Mouse (Mus musculus) ES-Bruce4 (cell line): ENCODE measurements around the gene Trim14. TPM values are rescaled to one million over a fixed set of nuclear protein-coding genes. Genes with fewer than 3 reads are reported as not detected.

ENCODE experiments used
- H3K27ac ChIP-seq: 2 replicates; pipeline ENCODE4 v1.5.1; 2012; ENCODE audit warnings: low read length, inconsistent platforms; ENCODE audit not compliant: insufficient read depth
- H3K27me3 ChIP-seq: 2 replicates; pipeline ENCODE4 v1.6.1; 2012; ENCODE audit warnings: mild to moderate bottlenecking, low read length, inconsistent platforms; ENCODE audit not compliant: control insufficient read depth, poor library complexity, insufficient read depth, severe bottlenecking
- H3K36me3 ChIP-seq: 2 replicates; pipeline ENCODE4 v1.6.1; 2012; ENCODE audit warnings: inconsistent platforms, mild to moderate bottlenecking, low read length, moderate library complexity; ENCODE audit not compliant: control insufficient read depth, poor library complexity, insufficient read depth, severe bottlenecking
- H3K4me1 ChIP-seq: one replicate; pipeline ENCODE4 v1.8.1; 2011; ENCODE audit warnings: low read length; ENCODE audit not compliant: control insufficient read depth, insufficient read depth
- H3K4me3 ChIP-seq: 2 replicates; pipeline ENCODE4 v1.5.1; 2011; ENCODE audit warnings: low read depth, mild to moderate bottlenecking, low read length
- H3K9ac ChIP-seq: 2 replicates; pipeline ENCODE4 v1.6.1; 2012; ENCODE audit warnings: low read depth, mild to moderate bottlenecking, inconsistent platforms; ENCODE audit not compliant: poor library complexity, severe bottlenecking
- H3K9me3 ChIP-seq: replicated peaks from 2 replicates; pipeline ENCODE4 v1.6.1; 2012; ENCODE audit warnings: mild to moderate bottlenecking, low read length, inconsistent platforms; ENCODE audit not compliant: control insufficient read depth, poor library complexity, insufficient read depth, severe bottlenecking
- CTCF ChIP-seq: IDR thresholded peaks from one replicate; pipeline ENCODE4 v1.8.1; 2011; ENCODE audit warnings: low read depth, low read length
- EP300 ChIP-seq: IDR thresholded peaks from 2 replicates; pipeline ENCODE4 v1.6.1; 2011; ENCODE audit warnings: low read depth, low read length; ENCODE audit not compliant: insufficient read depth
- POLR2A ChIP-seq: IDR thresholded peaks from one replicate; pipeline ENCODE4 v1.8.1; 2011; ENCODE audit warnings: low read length; ENCODE audit not compliant: insufficient read depth
- polyA plus RNA-seq: library from polyadenylated mRNA; stranded (reverse); fragments of >200 nt; gene quantifications from 2 replicates; pipeline ENCODE4 v1.2.4, GENCODE M21; 2011; ENCODE audit warnings: low read depth; ENCODE audit not compliant: missing spikeins, insufficient read depth, insufficient read length

The Trim14 gene
- polyA plus RNA-seq, 1 experiment, result 5.7 TPM

- peak overlapping the region; percentile 86 for H3K27ac ChIP-seq
- TF ChIP-seq POLR2A (no peak), EP300 (no peak), CTCF (no peak)
- H3K9me3 ChIP-seq, result no peaks in the 10 kb centered on the region
- H3K4me3 ChIP-seq, result peak overlapping the region; percentile 80
- H3K4me1 ChIP-seq, result no peaks in the 10 kb centered on the region
- no peaks in the 10 kb centered on the region for H3K27me3 ChIP-seq
- H3K36me3 ChIP-seq, result peaks cover 14% of the 10 kb centered on the region
- peak overlapping the region; percentile 100 for H3K9ac ChIP-seq
These were observed 84.0 kb downstream of the Trim14 start for GRCm38 (mm10) chr4:46451758-46452480.

- Histone ChIP-seq H3K27ac (peak overlapping the region; percentile 86), H3K9ac (peak overlapping the region; percentile 100), H3K36me3 (peaks cover 11% of the 10 kb centered on the region), H3K4me3 (peak overlapping the region; percentile 80), H3K27me3 (no peaks in the 10 kb centered on the region), H3K9me3 (no peaks in the 10 kb centered on the region), H3K4me1 (no peaks in the 10 kb centered on the region)
- TF ChIP-seq EP300 (no peak), CTCF (no peak), POLR2A (no peak)
These were observed 84.6 kb downstream of the Trim14 start for GRCm38 (mm10) chr4:46451240-46451757.

- H3K4me3 ChIP-seq, result peak within 1 kb of the TSS; percentile 80
- H3K9me3 ChIP-seq, result no peaks in the 10 kb centered on the region
- H3K27me3 ChIP-seq, result no peaks in the 10 kb centered on the region
- H3K36me3 ChIP-seq, result peaks cover 5% of the 10 kb centered on the region; the same call in 1 of the 2 replicates
- peak within 1 kb of the TSS; percentile 100 for H3K9ac ChIP-seq
- no peaks in the 10 kb centered on the region for H3K4me1 ChIP-seq
- TF ChIP-seq CTCF (peak; percentile 27), EP300 (no peak)
- peak within 1 kb of the TSS; percentile 86 for H3K27ac ChIP-seq
These were observed 85.3 kb downstream of the Trim14 start, which contains the start of gene Anp32b for GRCm38 (mm10) chr4:46450519-46451131. Anp32b (plus strand) TSS chr4:46450902.

- H3K27me3 ChIP-seq, result no peaks in the 10 kb centered on the region
- peak overlapping the region; percentile 45 for H3K4me3 ChIP-seq
- no peak for TF ChIP-seq POLR2A
- TF ChIP-seq EP300, result no peak
- H3K9me3 ChIP-seq, result no peaks in the 10 kb centered on the region
- H3K4me1 ChIP-seq, result no peaks in the 10 kb centered on the region
- peak overlapping the region; percentile 64 for H3K27ac ChIP-seq
- H3K9ac ChIP-seq, result peak overlapping the region; percentile 100
- H3K36me3 ChIP-seq, result peaks cover 4% of the 10 kb centered on the region; the same call in 1 of the 2 replicates
These were observed 85.9 kb downstream of the Trim14 start for GRCm38 (mm10) chr4:46450020-46450518.

GRCm38 (mm10) chr4:46448886-46449285, 87.1 kb downstream of the Trim14 start:
- Histone ChIP-seq H3K9me3 (no peaks in the 10 kb centered on the region), H3K4me3 (no peak overlapping the region), H3K27ac (no peak overlapping the region), H3K4me1 (no peaks in the 10 kb centered on the region), H3K36me3 (peaks cover 4% of the 10 kb centered on the region; the same call in 1 of the 2 replicates), H3K27me3 (no peaks in the 10 kb centered on the region), H3K9ac (no peak overlapping the region)
- no peak for TF ChIP-seq POLR2A

- Histone ChIP-seq H3K27ac (no peak overlapping the region), H3K4me3 (no peak overlapping the region), H3K9me3 (no peaks in the 10 kb centered on the region), H3K9ac (no peak overlapping the region), H3K27me3 (no peaks in the 10 kb centered on the region), H3K36me3 (peaks cover 4% of the 10 kb centered on the region; the same call in 1 of the 2 replicates), H3K4me1 (no peaks in the 10 kb centered on the region)
- no peak for TF ChIP-seq CTCF
- no peak for TF ChIP-seq POLR2A
- TF ChIP-seq EP300, result no peak
These were observed 88.5 kb downstream of the Trim14 start for GRCm38 (mm10) chr4:46447461-46447860.
